Mouse (Mus musculus): ENCODE results near the gene Ifnk.

The Ifnk gene

GRCm38 (mm10) chr4:35192725-35193124 lies 40.9 kb downstream of the Ifnk start:
- no peak for DNase-seq (ENCODE audit: low spot score)

GRCm38 (mm10) chr4:35201700-35202099 lies 49.8 kb downstream of the Ifnk start:
- DNase-seq (ENCODE audit: low spot score): no peak
